Mouse (Mus musculus) heart, adult 2 months (tissue): Measurements from ENCODE around the gene Dcp1a. TPM values are rescaled to one million over a fixed set of nuclear protein-coding genes. Genes with fewer than 3 reads are reported as not detected.

Experiments used
- DNase-seq, 2 experiments: peaks; one replicate each; pipeline ENCODE4 v3.0.0; 2021
- H3K27ac ChIP-seq: fragments of 200-600 bp; 2 replicates; pipeline ENCODE4 v1.8.1; 2022
- H3K27me3 ChIP-seq: fragments of 200-500 bp; 2 replicates; pipeline ENCODE4 v1.6.1; 2012; ENCODE audit warnings: mild to moderate bottlenecking, low read length, inconsistent platforms, mixed read lengths; ENCODE audit not compliant: control insufficient read depth, insufficient read depth
- H3K36me3 ChIP-seq: fragments of 200-500 bp; 2 replicates; pipeline ENCODE4 v1.6.1; 2012; ENCODE audit warnings: low read length, inconsistent platforms; ENCODE audit not compliant: control insufficient read depth, insufficient read depth
- H3K4me1 ChIP-seq: fragments of 200-500 bp; 2 replicates; pipeline ENCODE4 v1.6.1; 2011; ENCODE audit warnings: low read length; ENCODE audit not compliant: control insufficient read depth, insufficient read depth
- H3K4me3 ChIP-seq: fragments of 200-600 bp; 2 replicates; pipeline ENCODE4 v1.8.1; 2022
- H3K79me2 ChIP-seq: fragments of 200-500 bp; replicated peaks from 2 replicates; pipeline ENCODE4 v1.6.1; 2012; ENCODE audit warnings: mild to moderate bottlenecking, inconsistent platforms, low read length, moderate library complexity, mixed read lengths; ENCODE audit not compliant: control insufficient read depth, insufficient read depth
- H3K9ac ChIP-seq: fragments of 200-500 bp; 2 replicates; pipeline ENCODE4 v1.6.1; 2012; ENCODE audit warnings: low read depth, mild to moderate bottlenecking, control low read depth, inconsistent platforms, low read length, mixed read lengths
- CTCF ChIP-seq: fragments of 200-600 bp; IDR thresholded peaks from 2 replicates; pipeline ENCODE4 v1.8.1; 2022; ENCODE audit warnings: antibody characterized with exemption, mild to moderate bottlenecking, moderate library complexity
- EP300 ChIP-seq: fragments of 200-500 bp; IDR thresholded peaks from 2 replicates; pipeline ENCODE4 v1.6.1; 2011; ENCODE audit warnings: low read depth, low read length, control low read depth; ENCODE audit not compliant: insufficient read depth
- POLR2A ChIP-seq: fragments of 200-500 bp; IDR thresholded peaks from 2 replicates; pipeline ENCODE4 v1.6.1; 2011; ENCODE audit warnings: mild to moderate bottlenecking, low read depth, low read length, control low read depth; ENCODE audit not compliant: insufficient read depth
- WGBS: fragments of 180-500 bp; shearing (Covaris S2); methylation state at CpG from one replicate; pipeline ENCODE4 v1.1.7; 2018; 5-methylcytosine and 5-hydroxymethylcytosine counted together
- intact Hi-C: fragments of 180-260 bp; cut with DNase I; formaldehyde crosslinking; loops from one replicate; pipeline ENCODE4 v1.15.1; 2025
- microRNA-seq, 2 experiments: library from miRNA; unstranded; fragments of <30 nt; microRNA quantifications; one replicate each; pipeline ENCODE4 v1.2.0; 2021
- polyA plus RNA-seq: library from polyadenylated mRNA; depleted of rRNA; stranded (reverse); fragments of >200 nt; gene quantifications from 2 replicates; pipeline ENCODE4 v1.2.3, GENCODE M21; 2012; rRNA removed
- total RNA-seq, 2 experiments: library from RNA; stranded (reverse); gene quantifications; 2 replicates each; pipeline ENCODE4 v1.2.3; 2021

The Dcp1a gene
- total and polyA plus RNA-seq, 3 experiments, result 9.8 to 15.4 (median 10.8) TPM

- no peak overlapping the region for H3K4me3 ChIP-seq
- TF ChIP-seq CTCF (no peak), POLR2A (no peak), EP300 (no peak)
- no peaks in the 10 kb centered on the region for H3K4me1 ChIP-seq
- H3K9ac ChIP-seq, result no peak overlapping the region
- DNase-seq, result no peak
- no peaks in the 10 kb centered on the region for H3K36me3 ChIP-seq
- intact Hi-C loops, result loop anchor here (10.0 kb wide), 1 partner anchor 51 kb away; no protein-coding TSS in a partner anchor
- 71% methylated on average over 7 of the region's 7 CpGs for WGBS
- H3K27ac ChIP-seq, result no peak overlapping the region
- H3K79me2 ChIP-seq, result no peaks in the 10 kb centered on the region
- H3K27me3 ChIP-seq, result no peaks in the 10 kb centered on the region
These were observed 96.5 kb downstream of the Dcp1a start for GRCm38 (mm10) chr14:30575791-30576190.

GRCm38 (mm10) chr14:30576260-30576659 is 96.9 kb downstream of the Dcp1a start:
- 45% methylated on average over 5 of the region's 5 CpGs for WGBS
- no peaks in the 10 kb centered on the region; the same call in 1 of the 2 replicates for H3K4me1 ChIP-seq
- no peaks in the 10 kb centered on the region for H3K27me3 ChIP-seq
- H3K36me3 ChIP-seq, result no peaks in the 10 kb centered on the region
- no peak for DNase-seq
- intact Hi-C loops, result loop anchor here (10.0 kb wide), 1 partner anchor 51 kb away; no protein-coding TSS in a partner anchor
- H3K9ac ChIP-seq, result no peak overlapping the region
- no peaks in the 10 kb centered on the region for H3K79me2 ChIP-seq
- TF ChIP-seq EP300 (no peak), CTCF (no peak), POLR2A (no peak)
- H3K27ac ChIP-seq, result no peak overlapping the region
- H3K4me3 ChIP-seq, result no peak overlapping the region

Small RNA genes within 50 kb of the gene (microRNA-seq; reads per million reads assigned to microRNA genes)
- gene Mir3076, result 3.4 to 3.9 reads per million in 2 experiments

Other genes with a start within 250 kb of the Dcp1a start
- gene Cacna1d, start 11.9 kb downstream of the Dcp1a start, total RNA-seq, result 1 to 10 TPM; 1.3 to 2.1 TPM
- 3.0 and 4.6 TPM in 2 replicates for gene Cacna1d, start 11.9 kb downstream of the Dcp1a start, polyA plus RNA-seq
- gene Tkt, start 68.8 kb downstream of the Dcp1a start, total RNA-seq, result 10 to 100 TPM; 30.7 to 32.8 TPM
- 75.5 and 119 TPM in 2 replicates for gene Tkt, start 68.8 kb downstream of the Dcp1a start, polyA plus RNA-seq
- 10 to 100 TPM; 10.4 to 12.6 TPM for gene Prkcd, start 146.7 kb downstream of the Dcp1a start, total RNA-seq
- gene Prkcd, start 146.7 kb downstream of the Dcp1a start, polyA plus RNA-seq, result 31.5 and 31.7 TPM in 2 replicates
- 1 to 10 TPM; 6.1 to 8.1 TPM for gene Rft1, start 174.8 kb downstream of the Dcp1a start, total RNA-seq
- 8.8 and 13.0 TPM in 2 replicates for gene Rft1, start 174.8 kb downstream of the Dcp1a start, polyA plus RNA-seq
- 10 to 100 TPM; 12.9 to 14.2 TPM for gene Sfmbt1, start 235.3 kb downstream of the Dcp1a start, total RNA-seq
- 1.6 and 2.8 TPM in 2 replicates for gene Sfmbt1, start 235.3 kb downstream of the Dcp1a start, polyA plus RNA-seq